Mouse (Mus musculus) liver, embryonic 14.5 days (tissue): ENCODE measurements around the gene Zfp61. TPM values are rescaled to one million over a fixed set of nuclear protein-coding genes. Genes with fewer than 3 reads are reported as not detected.

Experiments used
- ATAC-seq: fragments of 200-750 bp; cut with Nextera tagmentation; 2 replicates; pipeline ENCODE4 v1.8.0; 2017; ENCODE audit warnings: moderate number of reproducible peaks, mild to moderate bottlenecking, moderate library complexity; ENCODE audit not compliant: insufficient read depth
- DNase-seq, 3 experiments: peaks; one replicate each; pipeline ENCODE4 v3.0.0-alpha.2; 2012 to 2013; ENCODE audit warnings: low read depth in 3 of 3, low spot score in 3 of 3
- H3K27ac ChIP-seq: fragments of 300-500 bp; sonication (generic); 2 replicates; pipeline ENCODE4 v1.5.1; 2014; ENCODE audit warnings: moderate library complexity, mild to moderate bottlenecking, control low read depth, inconsistent platforms
- H3K27me3 ChIP-seq: fragments of 300-500 bp; sonication (generic); 2 replicates; pipeline ENCODE4 v1.6.1; 2014; ENCODE audit warnings: mild to moderate bottlenecking, low read length, moderate library complexity; ENCODE audit not compliant: control insufficient read depth, insufficient read depth
- H3K36me3 ChIP-seq: fragments of 300-500 bp; sonication (generic); replicated peaks from 2 replicates; pipeline ENCODE4 v1.6.1; 2014; ENCODE audit warnings: low read depth; ENCODE audit not compliant: control insufficient read depth, insufficient read depth
- H3K4me1 ChIP-seq, 2 experiments: fragments of 200-500 bp in 1 of 2; fragments of 300-500 bp in 1 of 2; sonication (generic) in 1 of 2; replicated peaks; 2 replicates each; pipeline ENCODE4 v1.6.1; 2012 to 2014; ENCODE audit warnings: antibody characterized with exemption in 1 of 2, inconsistent platforms in 1 of 2, low read length in 1 of 2; ENCODE audit not compliant: control insufficient read depth in 2 of 2, insufficient read depth in 2 of 2
- H3K4me2 ChIP-seq: fragments of 300-500 bp; sonication (generic); 2 replicates; pipeline ENCODE4 v1.6.1; 2014; ENCODE audit warnings: low read depth, mild to moderate bottlenecking, control low read depth, moderate library complexity
- H3K4me3 ChIP-seq, 2 experiments: fragments of 200-500 bp in 1 of 2; fragments of 300-500 bp in 1 of 2; sonication (generic) in 1 of 2; 2 replicates each; pipeline ENCODE4 v1.5.1; 2012 to 2014; ENCODE audit warnings: low read depth in 2 of 2, low read length in 2 of 2, mild to moderate bottlenecking in 2 of 2, control low read depth in 1 of 2, inconsistent platforms in 1 of 2, moderate library complexity in 1 of 2; ENCODE audit not compliant: insufficient read depth in 1 of 2
- H3K9ac ChIP-seq: fragments of 300-500 bp; sonication (generic); replicated peaks from 2 replicates; pipeline ENCODE4 v1.6.1; 2014; ENCODE audit warnings: mild to moderate bottlenecking, control low read depth, moderate library complexity
- H3K9me3 ChIP-seq: fragments of 300-500 bp; sonication (generic); 2 replicates; pipeline ENCODE4 v1.6.1; 2016; ENCODE audit warnings: low read length, mixed read lengths; ENCODE audit not compliant: control insufficient read depth
- CTCF ChIP-seq: IDR thresholded peaks from 2 replicates; pipeline ENCODE4 v1.5.1; 2016; ENCODE audit warnings: antibody characterized with exemption, low read depth, control low read depth
- EP300 ChIP-seq: IDR thresholded peaks from 2 replicates; pipeline ENCODE4 v1.6.1; 2016; ENCODE audit warnings: antibody characterized with exemption, low read depth
- WGBS: fragments of 180-500 bp; shearing (Covaris S2); extraction: QIAGEN DNeasy Blood & Tissue Kit; methylation state at CpG from one replicate; pipeline ENCODE4 v1.1.7; 2014; ENCODE audit not compliant: insufficient replicate concordance; 5-methylcytosine and 5-hydroxymethylcytosine counted together
- polyA plus RNA-seq, 2 experiments: library from polyadenylated mRNA; depleted of rRNA in 1 of 2; stranded (reverse) in 1 of 2; unstranded in 1 of 2; fragments of >200 nt; fragmentation: Nextera tagmentation in 1 of 2; extraction: Ambion mirVana in 1 of 2; gene quantifications; 2 replicates each; pipeline versions ENCODE4 v1.2.1 to v1.2.3; 2012 to 2014

Zfp61 gene
- polyA plus RNA-seq, 2 experiments = 1.6 to 2.6 TPM

DNA sequence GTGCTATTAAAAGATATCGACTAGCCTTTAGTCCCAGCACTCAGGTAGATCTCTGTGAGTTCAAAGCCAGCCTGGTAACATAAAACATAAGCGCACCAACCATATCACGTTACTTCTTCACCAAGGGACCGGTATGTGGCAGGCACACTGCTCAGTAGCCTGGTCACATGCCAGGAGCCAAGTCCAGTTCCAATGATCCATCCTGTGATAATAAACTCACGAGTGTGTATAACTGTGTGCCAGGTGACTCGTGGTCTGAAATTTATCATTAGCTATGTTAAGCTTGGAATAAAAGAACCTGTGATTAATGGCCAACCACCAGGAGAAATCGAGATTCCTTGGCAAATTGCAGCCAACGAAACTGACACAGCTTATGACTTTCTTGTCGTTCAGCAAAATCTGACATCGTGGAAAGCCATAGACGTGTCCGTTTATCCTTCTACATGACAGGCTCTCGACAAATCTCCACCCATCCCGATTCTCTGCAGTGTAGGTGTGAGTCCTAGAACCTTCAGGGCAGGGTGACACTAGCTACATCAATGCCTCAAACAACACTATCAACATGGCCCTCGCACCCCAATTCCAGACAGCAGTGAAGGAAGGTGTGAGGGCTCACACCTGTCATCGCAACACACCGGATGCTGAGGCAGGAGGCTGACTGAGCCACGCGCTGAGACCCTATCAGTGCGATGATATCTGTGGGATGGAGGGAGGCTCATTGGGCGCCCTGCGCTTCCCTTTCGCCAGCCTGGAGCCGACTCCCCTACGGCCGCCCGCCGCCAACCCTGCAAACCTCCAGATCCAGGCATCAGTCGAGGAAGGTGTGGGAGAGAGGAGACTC, 14.9 kb upstream of the Zfp61 start:
- WGBS = 25% methylated on average over 29 of the region's 29 CpGs
- H3K36me3 ChIP-seq = no peaks in the 10 kb centered on the region
- ATAC-seq (peak; percentile 64), DNase-seq (no peak)
- TF ChIP-seq EP300 (no peak), CTCF (no peak)
- peak overlapping the region; percentile 54 to 61 for H3K4me3 ChIP-seq
- no peak overlapping the region for H3K27ac ChIP-seq
- peak overlapping the region; percentile 74 for H3K4me2 ChIP-seq
- no peaks in the 10 kb centered on the region for H3K27me3 ChIP-seq
- H3K9me3 ChIP-seq = no peaks in the 10 kb centered on the region
- H3K4me1 ChIP-seq = peaks cover 0 to 9% of the 10 kb centered on the region in 2 experiments; a peak in 2 of 4 replicates
- peak overlapping the region; percentile 63 for H3K9ac ChIP-seq

DNA sequence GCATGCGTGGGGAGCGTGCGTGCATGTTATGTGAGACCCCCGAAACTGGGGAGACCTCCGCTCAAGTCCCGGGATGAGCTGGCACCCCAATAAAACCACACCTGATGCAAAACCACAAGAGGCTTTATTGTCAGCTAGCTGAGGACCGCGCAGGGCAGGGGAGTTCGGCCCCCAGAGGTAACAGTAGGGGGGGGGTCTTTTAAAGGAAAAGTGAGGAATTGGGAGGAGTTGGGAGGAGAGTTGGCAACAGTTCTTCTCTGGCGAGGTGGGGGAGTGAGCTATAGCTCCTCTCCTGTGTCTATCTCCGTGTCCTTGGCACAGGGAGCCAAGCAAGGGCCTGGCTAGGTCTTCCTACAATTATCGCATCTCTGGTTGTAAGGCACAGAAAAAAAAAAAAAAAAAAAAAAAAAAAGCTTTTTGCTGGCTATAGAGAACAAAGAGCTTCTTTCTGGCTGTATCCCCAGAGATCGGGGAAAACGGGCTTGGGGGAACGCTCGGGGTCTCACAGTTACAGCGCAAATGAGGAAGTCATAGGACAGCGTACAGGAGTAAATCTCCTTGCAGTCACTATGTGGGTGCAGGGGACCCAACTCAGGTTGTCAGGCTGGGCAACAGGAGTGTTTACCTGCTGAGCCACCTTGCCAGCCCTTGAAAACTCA, 1.1 kb downstream of the Zfp61 start:
- TF ChIP-seq CTCF (no peak), EP300 (no peak)
- Histone ChIP-seq H3K27me3 (no peaks in the 10 kb centered on the region), H3K27ac (no peak overlapping the region), H3K9me3 (no peaks in the 10 kb centered on the region), H3K4me3 (peak overlapping the region; percentile 56 to 63), H3K4me2 (peak overlapping the region; percentile 82), H3K4me1 (peaks cover 6% of the 10 kb centered on the region in 2 experiments), H3K9ac (peak overlapping the region; percentile 42), H3K36me3 (no peaks in the 10 kb centered on the region)
- peak; percentile 19; the same call in 1 of the 2 replicates for ATAC-seq
- no peak for DNase-seq
- 2% methylated on average over 18 of the region's 18 CpGs for WGBS

DNA sequence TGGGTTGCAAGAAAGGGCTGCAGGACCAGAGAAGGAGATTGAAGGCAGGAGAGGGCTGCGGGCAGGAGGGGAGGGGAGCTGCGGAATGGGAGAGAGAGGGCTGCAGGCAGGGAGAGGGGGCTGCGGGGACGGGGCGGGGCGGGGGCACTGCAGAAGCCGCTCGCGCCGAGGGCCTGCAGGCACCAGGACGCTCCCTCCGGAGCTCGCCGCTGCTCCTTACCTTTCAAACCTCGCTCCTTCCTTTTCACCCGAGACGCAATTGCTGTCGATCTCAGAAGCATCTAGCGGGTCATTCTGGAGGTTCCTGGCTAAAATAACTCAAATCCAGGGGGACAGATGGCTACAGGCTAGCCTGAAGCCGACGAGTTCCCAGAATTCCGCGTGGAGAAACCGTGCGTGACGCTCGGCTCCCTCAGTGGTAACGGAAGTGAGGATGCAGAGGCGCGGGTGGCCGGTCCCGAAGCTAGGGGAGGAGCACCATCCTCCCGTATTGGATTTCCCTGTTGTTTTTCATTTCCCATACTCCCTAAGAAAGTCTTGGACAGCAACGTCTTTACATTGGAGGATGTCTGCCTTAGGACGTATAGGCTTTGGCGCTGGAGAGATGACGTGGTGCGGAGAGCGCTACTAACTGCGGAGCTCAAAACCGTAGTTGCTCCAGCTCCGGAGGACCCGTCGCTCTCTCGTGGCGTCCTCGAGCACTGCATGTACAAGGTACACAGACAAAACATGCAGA, 1.9 kb downstream of the Zfp61 start:
- peak; percentile 65 to 70 (median 69) for DNase-seq
- H3K4me2 ChIP-seq = peak overlapping the region; percentile 82
- H3K4me1 ChIP-seq = peaks cover 6% of the 10 kb centered on the region in 2 experiments
- H3K9ac ChIP-seq = peak overlapping the region; percentile 59
- no peaks in the 10 kb centered on the region; the same call in 1 of the 2 replicates for H3K36me3 ChIP-seq
- H3K4me3 ChIP-seq = peak overlapping the region; percentile 63 to 90
- no peak overlapping the region for H3K27ac ChIP-seq
- H3K27me3 ChIP-seq = no peaks in the 10 kb centered on the region
- H3K9me3 ChIP-seq = no peaks in the 10 kb centered on the region
- under 1% methylated on average over 45 of the region's 47 CpGs for WGBS
- TF ChIP-seq EP300 = no peak
- peak; percentile 67 for TF ChIP-seq CTCF
- peak; percentile 84 for ATAC-seq

- Histone ChIP-seq H3K9me3 (no peaks in the 10 kb centered on the region), H3K36me3 (no peaks in the 10 kb centered on the region; the same call in 1 of the 2 replicates), H3K4me2 (peak overlapping the region; percentile 82), H3K27ac (no peak overlapping the region), H3K4me1 (peaks cover 6 to 8% of the 10 kb centered on the region in 2 experiments), H3K9ac (peak overlapping the region; percentile 59), H3K27me3 (no peaks in the 10 kb centered on the region), H3K4me3 (peak overlapping the region; percentile 63 to 90)
- WGBS = 2% methylated on average over 12 of the region's 12 CpGs
- no peak for DNase-seq
- ATAC-seq = no peak
- no peak for TF ChIP-seq CTCF
- no peak for TF ChIP-seq EP300
These were observed 2.4 kb downstream of the Zfp61 start for GRCm38 (mm10) chr7:24298635-24298972.
